Mouse (Mus musculus) cerebellum, adult 11-12 months (tissue): ENCODE results near the gene Zfp771.
A peak's percentile ranks its signal among the peaks of the same experiment; 100 is the strongest.

ENCODE experiments used
- DNase-seq: peaks from one replicate; pipeline ENCODE4 v3.0.0; 2022

Gene Zfp771

DNA sequence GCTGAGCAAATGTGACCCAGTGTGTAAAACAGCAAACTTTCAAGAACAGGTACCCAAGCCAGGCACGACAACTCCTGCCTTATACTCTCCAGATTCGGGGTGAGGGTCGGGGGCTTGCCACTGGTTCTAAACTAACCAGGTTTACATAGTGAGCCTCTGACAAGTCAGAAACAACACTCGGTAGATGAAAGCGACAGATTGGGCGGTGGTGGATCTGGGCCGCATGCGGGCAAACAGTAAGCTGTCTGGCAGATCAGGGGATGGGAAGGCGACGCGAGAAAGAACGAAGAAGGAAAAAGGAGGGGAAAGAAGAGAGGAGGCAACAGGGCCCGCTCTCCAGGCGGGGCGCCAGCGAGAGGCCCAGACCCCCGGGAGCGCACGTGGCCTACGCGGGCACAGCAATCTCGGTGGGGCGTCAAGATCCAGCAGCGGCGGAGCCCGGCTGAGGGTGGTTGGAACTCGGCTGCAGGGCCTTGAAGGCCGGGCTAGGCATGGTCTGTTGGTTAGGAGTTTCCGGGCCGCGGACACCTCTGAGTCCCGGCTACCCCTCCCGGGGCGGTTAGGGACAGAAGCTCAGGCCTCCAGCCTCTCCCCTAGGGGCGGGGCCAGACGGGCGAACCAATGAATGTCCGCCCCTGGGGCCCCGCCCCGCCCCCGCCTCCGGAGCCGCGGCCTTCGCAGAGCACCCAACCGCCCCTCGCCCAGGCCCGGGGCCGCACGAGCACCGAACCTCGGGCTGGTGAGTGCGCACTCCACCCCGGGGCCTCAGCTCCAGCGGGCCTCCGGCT is at the start of gene Zfp771:
TSS of gene Zfp771 (plus strand) at position 405 of the 788 bp plus-strand sequence.
- peak; percentile 95 for DNase-seq

DNA sequence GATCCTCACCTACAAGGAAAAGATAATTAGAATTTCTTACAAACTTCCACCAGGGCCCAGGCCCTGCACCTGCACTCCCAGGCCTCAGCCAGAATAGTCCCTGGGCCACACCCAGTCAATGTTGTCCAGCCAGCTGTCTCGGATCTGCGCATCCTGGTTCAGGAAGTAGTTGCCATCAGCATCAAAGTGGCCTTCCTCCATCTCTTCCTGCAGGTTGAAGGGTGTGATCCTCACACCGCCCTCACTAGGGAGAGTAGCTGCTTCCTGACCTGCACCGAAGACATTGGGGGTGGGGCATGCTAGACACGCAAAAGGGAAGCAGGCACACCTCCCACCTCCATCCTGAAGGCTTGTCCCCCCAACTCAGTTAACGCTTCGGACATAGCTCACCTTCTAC is 49.4 kb upstream of the Zfp771 start:
- peak; percentile 49 for DNase-seq

DNA sequence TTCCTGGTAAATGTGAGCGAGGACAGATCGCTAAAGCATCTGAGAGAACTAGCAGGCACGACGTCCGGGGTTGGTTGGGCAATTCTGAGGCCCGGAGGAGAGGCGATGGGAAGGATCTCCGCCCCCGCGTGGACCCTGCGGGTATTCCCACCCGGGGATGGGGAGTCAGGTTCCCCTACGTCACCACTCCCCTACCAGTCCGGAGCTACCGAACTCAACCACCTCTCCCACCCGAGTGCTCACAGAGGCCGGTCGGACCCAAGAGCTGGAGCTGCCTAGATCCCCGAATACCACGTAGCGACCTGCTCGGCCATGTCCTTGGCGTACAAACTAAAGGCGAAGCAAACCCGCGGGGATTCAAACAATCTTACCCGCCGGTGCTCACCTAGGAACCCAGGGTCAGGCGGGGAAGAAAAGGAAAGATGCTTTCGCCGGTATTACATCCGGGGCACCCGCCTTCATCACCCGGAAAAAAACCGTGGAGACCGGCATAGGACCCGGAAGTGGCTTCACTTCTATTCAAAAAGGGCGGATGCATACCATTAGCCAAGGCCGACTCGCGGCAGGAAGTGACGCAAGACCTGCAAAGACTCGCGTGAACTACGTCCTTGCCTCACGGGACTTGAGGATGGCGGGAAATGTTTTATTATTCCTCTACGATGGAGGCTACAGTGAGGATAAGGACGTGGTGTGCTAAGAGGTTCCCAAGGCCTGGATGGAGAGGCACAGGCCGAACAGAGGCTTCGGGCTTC is 48.4 kb upstream of the Zfp771 start, which contains the start of gene Cd2bp2:
TSS of gene Cd2bp2 (minus strand) at position 507 of the 752 bp plus-strand sequence.
- DNase-seq: peak; percentile 97

DNA sequence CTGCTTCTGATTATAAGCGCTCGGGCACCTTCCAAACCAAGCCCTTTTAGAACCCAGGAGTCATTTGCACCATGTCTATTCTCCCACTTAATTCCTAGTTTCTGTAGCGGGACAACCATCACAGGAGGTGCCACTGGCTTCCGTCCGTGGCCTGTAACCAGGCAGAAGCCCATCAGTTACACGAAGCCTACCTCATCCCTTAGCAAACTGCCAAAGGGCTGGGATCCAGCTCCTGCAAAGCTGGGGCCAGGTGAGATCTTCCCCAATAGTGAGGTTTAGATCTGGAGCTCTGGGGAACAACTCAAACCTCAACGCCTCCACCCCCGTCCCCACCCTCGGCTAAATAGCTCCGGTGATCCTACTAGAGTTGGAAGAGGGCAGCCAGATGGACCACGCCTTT is 47.6 kb upstream of the Zfp771 start:
- DNase-seq: peak; percentile 47

DNA sequence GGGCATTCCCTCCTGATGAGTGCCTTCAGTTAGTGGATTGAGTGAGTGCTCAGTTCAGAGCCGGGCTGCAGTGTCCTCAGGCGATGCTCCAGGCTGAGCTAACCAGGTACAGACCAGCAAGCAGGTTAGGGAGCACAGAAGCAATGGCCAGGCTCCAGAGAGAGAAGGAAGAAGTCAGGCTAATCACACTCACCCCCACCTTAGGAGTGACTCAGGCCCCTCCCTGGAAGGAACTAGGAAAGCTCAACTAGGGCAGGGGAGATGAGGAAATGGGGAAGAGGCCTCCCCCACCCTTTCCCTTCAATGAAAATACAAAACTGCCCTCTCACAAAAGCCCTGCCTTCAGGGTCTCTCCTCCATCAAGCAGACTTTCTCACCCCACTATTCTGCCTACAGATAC is 37.5 kb upstream of the Zfp771 start:
- peak; percentile 49 for DNase-seq

DNA sequence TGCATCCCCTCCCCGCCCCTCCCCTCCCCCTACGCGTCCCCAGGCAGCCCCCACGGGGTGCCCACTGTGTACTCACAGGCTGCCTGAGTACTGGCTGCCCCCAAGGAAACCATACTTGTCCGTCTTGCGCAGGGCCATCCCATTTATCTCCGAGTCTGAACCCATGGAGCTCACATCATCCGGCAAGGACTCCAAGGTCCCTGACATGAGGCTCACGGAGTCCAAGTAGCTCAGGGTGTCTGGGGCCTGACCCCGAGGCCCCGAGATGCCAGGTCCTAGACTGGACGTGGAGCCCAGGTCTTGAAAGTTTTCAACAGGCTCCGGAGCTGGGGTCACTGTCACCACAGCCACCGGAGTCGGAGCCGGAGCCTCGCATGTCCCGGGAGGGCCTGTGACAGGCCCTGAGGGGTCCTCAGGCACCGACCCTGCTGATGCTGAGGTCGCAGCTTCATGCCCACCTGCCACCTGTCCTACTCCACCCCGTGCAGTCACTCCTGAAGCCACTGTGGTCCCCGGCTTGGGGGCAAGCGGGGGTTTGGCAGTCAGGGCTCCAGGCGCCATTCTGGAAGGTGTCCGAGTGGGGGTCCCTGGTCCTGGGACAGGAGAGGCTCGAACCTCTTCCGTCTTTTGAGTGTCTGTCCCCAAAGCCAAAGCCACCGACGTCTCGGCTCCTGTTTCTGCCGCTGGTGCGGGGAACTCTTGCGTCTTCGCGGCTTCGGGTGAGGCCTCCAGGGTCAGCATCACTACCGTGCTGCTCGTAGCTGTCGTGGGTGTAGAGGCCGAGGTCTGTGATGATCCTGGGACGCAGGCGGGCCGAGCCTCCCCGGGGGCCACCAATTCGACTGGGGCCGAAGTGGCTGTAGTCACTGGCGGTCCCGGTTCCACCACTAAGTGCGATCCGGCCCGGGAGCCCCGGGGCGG is 36.4 kb upstream of the Zfp771 start:
- peak; percentile 77 for DNase-seq

DNA sequence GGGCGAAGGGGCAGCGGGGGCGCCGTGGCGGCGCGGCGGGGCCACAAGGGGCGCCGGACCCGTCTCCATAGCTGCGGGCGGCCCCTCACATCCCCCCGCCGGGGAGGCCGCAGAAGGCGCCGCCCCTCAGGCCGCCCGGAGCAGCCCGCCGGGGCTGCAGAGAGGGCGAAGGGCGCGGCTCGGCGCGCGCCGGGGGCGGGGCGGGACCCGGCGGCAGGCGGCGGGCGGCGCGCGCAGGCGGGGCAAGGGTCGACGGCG is 35.9 kb upstream of the Zfp771 start, which contains the start of gene Tbc1d10b:
TSS of gene Tbc1d10b (minus strand) at position 174 of the 258 bp plus-strand sequence.
- no peak for DNase-seq

DNA sequence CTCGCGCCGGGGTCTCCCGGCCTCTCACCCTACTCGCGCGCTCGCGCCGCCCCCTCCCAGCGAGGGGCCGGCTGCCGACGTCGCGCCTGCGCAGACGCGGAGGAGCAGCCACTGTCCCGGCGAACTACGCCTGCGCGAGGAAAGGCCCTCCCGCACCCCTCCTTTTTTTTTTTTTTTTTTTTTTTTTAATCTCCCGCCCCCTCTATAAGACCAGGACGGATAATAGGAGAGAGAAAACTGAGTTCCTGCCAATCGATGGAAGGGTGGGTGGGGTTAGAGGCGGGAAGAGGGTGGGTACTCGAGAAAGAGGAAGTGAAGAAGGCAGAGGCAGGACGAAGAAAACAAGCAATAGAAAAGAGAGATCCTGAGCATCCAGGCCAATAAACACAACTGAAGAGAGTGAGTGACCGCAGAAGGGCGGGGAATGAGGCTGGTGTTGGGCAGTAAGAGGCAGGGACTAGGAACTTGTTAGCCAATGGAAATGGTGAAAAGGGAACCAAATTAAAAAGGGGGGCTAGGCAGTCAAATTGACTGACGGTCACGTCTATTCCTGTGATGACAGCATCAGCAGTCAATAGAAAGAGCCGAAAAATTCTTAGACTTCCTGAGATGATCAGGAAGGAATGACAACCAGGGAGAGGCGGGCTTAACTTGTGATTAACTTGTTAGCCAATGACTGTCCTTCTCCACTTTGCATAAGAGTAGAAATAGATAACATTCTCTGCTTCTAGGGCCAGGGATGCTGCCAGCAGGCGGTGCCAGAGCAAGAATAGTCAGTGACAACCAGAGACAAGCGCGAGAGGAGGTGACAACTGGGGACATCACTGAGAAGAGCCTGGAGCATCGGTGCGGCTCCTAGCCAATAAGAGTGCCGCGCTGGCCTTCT is 35.3 kb upstream of the Zfp771 start, which contains the start of gene Mylpf:
TSS of gene Mylpf (plus strand) at position 338 of the 886 bp plus-strand sequence.
- peak; percentile 98 for DNase-seq

DNA sequence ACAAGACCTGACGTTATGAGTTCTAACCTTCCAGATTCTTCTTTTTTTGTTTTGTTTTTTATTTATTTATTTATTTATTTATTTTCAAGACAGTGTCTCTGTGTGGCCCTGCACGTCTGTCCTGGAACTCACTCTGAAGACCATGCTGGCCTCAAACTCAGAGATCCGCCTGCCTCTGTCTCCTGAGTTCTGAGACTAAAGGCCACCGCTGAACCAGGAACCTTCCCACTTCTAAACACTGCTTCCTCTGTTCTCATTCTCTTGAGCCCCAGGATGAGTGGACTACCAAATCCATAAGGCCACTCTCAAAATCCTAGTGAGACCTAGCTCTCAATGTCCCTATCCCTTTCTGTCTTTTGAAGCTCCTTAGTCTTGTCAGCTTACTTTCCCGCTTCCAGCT is 34.2 kb upstream of the Zfp771 start:
- no peak for DNase-seq

DNA sequence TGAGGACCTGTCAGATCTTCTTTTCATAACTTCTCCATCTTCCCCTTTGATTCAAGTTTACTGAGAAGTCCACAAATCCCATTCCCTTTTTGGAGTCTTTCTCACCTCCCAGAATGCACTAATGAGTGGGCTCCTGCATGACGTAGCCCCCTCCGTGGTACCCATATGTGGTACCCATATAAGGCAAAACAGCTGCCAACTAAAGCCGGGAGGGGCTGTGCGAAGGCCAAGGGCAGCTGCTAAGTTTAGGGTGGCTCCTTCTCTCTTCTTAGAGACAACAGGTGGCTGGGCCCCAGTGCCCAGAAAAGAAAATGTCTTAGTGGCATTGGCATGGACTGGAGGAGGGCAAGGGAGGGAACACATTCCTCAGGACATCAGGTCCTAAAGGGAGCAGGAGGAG is 33.8 kb upstream of the Zfp771 start:
- peak; percentile 67 for DNase-seq

DNA sequence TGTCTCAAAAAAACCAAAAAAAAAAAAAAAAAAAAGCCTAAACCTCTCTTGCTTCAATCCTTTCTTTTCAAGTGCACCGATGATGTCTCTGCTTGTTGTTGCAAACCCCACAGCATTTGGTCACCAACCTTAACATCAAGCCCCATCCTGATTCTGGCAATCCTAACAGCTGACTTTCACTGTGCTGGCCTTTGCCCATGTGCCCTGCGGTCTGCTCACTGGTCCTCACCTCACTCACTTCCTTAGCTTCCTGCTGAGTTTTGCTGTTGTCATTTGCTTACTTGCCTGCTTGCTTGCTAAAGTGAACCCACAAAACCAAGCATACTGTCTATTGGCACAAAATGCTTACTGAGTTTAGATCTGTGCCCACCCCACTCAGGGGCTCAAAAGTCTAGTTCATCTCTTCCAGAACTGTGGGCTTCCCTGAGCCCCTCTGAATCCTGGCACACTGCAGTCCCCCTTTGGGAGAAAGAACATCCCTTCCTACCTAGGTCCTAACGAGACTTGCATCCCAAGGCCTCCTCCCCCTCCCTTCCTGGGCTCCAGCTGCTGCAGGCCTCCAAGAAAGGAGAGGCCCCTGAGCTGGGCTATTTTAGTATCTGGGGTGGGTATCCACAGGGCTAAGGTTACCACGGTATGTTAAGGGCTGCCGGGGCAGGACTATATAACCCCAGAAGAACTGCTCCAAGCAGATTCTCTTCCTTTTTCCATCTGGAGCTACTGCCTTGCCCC is 32.9 kb upstream of the Zfp771 start:
- DNase-seq: peak; percentile 51

DNA sequence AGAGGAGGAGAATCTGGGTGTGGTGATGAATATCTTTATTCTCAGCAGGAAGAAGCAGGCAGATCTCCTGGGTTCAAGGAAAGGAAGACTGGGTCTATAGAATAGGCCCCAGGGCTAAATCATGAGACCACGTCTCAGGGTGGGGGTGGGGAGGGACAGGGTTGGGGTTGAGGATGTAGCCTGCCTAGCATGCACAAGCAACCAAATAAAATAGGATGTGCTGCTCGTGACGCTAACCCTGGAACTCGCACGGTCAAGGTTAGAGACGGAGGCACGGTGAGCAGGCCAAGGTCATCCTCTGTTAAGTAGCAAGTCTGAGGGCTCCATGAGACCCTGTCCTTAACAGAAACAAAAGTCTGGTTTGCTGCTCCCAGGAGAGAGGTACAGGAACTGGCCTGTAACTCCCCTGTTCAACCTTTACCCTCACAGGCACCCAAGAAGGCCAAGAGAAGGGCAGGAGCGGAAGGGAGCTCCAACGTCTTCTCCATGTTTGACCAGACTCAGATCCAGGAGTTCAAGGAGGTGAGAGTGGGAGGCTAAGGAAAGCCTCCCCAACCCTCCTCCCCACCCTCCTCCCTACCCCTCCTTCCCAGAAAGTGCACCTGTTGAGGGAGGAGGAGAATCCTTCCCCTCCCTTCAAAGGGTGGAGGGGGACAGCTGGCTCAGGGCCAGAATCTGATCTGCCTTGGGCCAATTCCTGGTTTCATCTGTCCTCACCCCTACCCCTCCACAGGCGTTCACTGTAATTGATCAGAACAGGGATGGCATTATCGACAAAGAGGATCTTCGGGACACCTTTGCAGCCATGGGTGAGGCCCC is 31.4 kb upstream of the Zfp771 start:
- peak; percentile 43 for DNase-seq

DNA sequence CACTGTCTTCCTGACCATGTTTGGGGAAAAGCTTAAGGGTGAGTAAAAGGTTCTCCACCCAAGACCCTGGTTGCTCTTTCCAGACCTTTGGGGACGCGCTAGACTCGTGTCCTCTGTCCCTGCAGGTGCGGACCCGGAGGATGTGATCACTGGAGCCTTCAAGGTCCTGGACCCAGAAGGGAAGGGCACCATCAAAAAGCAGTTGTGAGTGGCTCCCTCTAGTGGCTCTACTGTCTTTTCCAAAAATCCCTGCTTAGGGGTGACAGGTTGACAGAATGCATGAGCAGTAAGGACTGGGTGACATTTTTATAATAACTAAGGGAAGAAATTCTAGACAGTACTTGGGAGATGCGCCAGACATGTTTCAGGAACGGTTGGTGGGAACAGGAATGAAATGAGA is 30.6 kb upstream of the Zfp771 start:
- peak; percentile 51 for DNase-seq

DNA sequence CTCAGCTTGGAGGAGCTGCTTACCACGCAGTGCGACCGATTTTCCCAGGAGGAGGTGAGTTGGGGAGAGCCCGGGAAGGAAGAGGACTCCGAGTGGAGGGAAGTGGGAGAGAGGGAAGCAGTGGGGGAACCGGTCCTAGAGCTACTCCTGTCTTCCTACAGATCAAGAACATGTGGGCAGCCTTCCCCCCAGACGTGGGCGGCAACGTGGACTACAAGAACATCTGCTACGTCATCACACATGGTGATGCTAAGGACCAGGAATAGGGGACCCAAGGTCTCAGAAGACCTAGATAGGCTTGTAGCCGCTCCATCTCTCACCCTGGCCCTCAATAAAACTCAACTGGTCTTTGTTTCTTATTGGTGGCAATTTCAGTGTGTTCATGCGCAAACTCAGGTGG is 30.1 kb upstream of the Zfp771 start:
- DNase-seq: no peak

DNA sequence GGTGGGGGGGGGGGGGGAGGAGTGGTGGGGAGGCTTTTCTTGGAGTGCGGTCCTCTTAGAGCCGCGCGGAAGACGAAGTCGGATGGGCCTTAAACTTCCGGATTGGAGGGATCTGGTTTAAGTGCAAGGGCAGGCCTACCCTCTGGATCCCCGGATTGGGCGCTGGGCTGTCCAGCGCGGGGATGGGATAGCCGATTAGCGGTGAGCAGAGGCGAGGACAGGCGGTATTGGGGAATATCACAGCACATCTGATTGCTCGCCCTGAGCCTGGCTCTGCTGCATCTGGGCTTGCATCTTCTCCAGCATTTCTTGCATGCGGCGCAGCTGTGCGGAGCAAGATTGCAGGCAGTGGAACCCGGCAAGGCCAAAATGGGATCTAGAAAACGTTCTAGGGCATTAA is 29.6 kb upstream of the Zfp771 start:
- no peak for DNase-seq

DNA sequence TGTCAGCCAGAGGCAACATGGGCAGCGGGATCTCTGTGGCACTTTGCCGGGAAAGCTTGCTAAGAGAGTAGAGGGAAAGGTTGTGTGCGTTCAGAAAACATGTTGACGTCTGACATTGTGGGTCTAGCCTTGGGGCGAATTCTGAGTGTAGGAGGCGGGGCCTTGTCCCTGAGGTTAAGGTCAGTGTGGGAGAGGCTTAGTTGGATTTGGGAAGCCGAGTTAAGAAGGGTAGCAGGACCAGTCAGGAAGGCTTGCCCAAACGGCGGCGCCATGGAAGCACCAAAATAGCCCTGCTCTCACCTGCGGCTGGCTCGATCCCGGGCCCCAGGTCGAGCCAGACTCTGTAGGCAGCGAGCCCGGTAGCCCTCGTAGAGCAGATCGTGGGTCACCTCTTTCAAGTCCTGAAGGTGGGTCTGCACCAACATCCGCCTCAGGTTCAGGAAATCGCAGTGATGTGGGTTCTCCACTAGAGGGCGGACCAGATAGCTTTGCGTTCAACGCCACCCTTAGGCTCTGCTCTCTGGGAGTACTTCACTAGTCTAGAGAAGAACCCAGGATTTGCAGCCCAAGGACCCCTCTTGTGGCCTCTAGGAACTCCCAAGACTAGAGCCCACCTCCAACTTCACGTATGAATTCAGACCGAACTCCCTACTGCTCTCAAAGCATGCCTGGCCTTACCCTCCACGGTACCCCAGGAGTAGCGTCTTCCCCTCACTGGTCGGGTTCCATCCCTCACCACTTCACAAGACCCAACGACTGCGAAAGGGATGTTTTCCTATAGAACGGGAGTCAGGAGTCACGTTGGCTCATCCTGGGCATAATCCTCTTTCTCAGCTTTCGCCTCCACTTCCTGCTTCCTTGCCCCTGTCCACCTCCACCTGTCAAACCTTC is 28.8 kb upstream of the Zfp771 start:
- peak; percentile 66 for DNase-seq

DNA sequence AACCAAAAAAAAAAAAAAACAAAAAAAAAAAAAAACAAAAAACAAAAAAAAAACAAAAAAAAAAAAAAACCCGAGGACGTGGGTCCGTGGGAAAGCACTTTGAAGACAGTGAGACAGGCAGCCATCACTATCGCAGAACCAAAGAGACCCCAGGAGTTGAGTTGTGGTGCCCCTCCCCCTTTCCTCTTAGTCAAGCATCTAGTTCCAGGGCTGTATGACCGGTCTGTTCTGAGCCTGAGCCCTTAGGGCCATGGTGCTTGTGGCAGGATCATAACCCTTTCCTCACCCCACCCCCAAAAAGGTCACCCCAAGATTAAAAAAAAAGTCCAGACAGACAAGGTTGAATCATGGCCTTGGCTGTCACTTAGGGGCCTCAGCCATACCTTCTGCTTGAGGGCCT is 27.8 kb upstream of the Zfp771 start:
- DNase-seq: no peak

DNA sequence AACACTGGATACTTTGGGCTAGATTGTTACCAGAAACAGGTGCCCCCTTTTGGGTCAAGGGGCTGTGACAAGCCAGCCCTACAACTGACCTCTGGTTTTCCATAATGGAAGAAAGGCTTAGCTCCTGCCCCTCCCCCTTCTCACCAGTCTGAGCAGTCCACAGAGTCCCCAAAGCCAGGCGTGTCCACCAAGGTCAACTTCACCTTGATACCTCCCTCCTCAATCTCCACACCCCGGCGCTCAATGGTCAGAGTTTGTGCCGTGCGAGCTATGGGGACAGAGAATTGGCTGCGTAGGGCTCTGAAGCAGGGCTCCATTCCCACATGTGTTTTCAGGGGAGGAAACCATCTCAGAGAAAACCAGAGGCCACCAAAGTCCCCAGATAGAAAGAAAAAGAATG is 26.6 kb upstream of the Zfp771 start:
- DNase-seq: no peak

DNA sequence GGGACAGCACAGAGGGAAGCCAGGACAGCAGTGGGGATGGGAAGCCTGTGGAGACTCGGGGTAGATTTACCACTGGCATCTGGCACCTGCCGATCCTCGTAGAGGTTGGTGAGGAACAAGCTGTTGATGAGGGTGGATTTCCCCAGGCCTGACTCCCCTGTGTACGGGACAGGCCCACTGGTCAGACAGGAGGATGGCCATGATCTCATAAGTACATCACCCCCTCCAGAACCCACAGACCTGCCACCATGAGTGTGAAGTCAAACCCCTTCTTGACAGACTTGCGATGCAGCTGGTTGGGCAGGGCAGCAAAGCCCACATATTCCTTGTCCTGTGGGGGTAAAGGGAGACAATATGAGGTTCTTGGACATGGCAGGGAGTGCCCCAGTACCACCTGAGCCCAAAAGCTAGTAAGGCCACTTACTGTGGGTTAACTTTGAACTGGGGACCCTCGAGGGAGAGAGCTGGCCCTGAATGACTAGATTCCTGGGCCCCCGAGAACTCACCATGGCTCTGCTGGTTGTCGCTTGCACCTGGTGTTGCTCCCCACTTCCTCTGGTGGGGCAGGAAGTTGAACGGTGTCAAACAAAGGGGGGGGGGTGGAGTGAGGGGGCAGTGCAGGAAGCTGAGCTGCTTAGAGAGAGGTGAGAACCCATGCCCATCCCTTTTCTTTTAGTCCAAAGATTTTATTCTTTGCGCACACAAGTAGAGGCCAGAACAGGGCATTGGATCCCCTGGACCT is 26.0 kb upstream of the Zfp771 start:
- no peak for DNase-seq
